Mouse (Mus musculus) thymus, postnatal 10 days (tissue): ENCODE data around the gene Spem2.

Experiments
- DNase-seq, 2 experiments: peaks; one replicate each; pipeline ENCODE4 v3.0.0; 2021; ENCODE audit warnings: low spot score in 2 of 2

Spem2 gene

DNA sequence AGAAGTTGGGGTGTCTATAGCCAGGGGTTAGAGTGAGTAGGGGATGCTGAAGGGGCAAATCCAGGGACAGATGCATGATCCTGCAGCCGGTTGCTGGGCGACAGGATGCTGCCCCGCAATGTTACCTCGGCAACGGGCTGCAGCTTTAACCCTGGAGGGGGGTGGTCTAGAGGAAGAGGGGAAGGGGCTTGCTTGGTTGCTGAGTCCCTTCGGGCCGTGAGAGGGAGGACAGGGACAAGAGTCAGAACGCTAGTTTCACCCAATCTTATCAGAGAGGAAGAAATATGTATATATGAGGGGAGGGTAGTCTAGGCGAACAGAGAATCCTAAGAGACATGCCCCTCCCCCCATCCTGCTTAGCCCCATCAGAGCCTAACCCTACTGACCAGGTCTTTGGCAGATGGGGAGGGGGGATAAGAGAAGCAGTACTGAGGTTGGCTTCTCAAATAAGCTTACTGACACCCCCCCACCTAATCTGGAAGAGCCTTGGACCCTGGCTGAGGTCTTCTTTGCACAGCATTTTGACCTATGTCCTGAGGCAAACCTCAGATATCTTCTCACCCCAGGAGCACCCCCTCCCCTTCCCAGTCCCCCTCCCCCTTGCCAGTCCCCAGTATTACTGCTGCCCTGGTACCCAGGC lies 17.2 kb upstream of the Spem2 start:
- DNase-seq, result no peak

DNA sequence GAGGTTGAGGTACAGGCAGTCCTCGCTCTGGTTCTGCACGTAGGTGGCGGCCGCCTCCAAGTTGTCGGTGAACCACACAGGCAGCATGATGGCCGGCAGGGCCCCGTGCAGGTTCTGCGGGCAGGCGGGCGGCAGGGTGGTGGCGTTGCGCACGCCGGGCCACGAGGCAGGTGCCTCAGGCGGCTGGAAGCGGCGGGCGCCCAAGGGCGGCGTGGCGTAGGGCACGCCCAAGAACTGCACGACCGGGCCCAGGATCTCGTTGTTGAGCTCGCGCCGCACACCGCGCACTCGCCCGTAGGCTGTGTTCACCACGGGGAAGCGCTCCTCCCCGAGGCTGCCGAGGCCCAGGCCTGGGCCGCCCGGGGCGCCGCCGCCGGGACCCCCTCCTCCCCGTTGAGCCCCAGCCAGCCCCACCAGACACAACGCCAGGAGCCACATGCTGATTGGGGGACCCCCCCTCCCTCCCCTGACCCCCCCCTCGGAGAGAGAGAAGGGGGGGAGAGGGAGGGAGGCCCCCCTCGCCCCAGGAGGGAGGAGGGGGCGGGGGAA lies 15.8 kb upstream of the Spem2 start:
- DNase-seq, result peak; percentile 42 to 67

DNA sequence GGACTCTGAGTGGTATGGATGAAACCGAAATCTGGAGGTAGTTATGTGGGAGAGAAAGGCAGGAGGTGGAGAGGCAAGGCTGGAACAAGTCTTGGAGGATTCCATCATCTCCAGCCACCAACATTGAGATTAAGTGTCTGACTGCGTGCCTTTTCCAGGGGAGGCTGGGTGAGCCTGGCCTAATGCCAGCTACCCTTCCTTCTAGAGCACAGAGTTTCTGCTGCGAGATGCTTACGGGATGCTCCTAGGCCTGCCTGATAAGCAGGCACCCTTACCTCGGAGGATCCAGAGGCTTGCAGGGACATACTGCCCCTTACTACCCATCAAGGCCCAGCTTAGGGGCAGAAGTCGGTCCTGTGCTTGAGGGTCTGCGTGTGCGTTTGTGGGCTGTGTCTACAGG lies 15.3 kb upstream of the Spem2 start:
- DNase-seq, result no peak

DNA sequence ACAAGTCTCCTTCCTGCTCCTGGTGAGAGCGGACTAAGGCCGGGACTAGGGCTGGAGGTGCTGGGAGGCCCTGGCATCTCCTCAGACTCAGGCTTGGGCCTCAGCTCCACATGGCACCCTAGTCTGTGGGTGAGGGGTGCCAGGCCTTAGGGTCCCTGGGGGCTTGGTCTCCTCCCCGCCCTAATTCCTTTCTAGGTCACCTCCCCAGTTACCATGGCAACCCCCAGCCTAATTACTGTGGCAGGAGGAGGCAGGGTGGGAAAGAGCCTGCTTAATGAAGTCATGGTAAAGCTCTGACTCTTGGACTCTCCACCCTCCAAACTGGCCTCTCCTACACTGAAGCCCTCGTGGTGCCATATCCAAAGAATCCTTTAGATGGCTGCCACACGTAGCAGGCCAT lies 10.6 kb upstream of the Spem2 start:
- no peak for DNase-seq

DNA sequence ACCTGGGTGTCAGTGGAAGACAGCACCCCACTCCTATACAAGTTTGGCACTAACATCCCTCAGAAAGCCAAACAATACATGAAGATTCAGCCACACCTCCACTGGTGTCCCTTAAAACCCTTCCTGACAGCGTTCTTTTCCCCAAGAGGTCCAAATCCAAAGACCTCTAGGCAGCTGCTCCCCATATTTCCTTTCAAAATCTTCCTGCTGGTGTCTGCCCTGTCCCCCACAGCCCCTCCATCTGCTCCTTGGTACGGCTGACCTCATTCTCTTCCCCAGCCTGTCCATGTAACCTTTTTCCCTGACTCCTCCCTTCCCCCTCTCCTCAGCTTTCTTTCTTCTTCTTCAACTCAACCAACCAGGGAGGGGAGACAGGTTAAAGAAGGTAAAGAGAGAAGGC lies 5.2 kb upstream of the Spem2 start:
- no peak for DNase-seq

DNA sequence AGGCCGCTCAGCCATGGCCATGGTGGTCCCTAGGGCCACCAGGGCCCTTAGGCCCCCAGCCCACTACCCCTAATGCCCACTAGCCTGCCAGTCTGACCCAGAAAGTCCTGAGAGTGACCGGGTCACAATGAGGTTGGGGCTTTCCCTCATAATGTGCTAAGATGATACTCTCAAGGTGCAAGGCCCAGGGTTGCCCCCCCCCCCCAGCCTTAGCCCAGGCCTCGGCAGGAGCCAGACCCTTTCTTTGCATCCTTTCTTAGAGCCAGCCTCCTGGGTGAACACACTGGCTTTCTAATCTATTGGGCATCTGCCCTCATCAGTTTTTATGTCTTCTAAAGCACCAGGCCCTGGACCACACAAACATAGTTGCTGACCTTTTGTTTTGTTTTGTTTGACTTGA lies 3.8 kb upstream of the Spem2 start, which contains the start of gene Spem1:
Gene Spem1, minus strand, starts transcription at position 101 of the 400 bp plus-strand sequence.
- no peak for DNase-seq

DNA sequence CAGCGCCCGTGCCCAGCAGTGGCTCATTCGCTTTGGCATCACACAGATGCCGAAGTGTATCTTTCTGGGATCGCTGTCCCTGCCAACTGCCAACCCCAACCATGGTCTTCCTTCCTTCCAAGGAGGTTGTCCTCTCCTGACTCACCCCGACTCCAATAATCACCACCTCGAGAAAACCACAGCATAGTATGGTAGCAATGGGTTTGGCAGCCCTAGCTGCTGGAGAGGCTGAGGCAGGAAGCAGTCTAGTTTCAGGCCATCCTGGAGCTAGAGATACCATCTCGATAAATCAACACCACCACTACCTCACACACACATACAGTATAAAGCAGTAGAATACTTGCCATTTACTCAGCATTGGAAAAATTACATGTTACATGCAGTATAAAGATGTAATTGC lies 606 bp upstream of the Spem2 start:
- no peak for DNase-seq

DNA sequence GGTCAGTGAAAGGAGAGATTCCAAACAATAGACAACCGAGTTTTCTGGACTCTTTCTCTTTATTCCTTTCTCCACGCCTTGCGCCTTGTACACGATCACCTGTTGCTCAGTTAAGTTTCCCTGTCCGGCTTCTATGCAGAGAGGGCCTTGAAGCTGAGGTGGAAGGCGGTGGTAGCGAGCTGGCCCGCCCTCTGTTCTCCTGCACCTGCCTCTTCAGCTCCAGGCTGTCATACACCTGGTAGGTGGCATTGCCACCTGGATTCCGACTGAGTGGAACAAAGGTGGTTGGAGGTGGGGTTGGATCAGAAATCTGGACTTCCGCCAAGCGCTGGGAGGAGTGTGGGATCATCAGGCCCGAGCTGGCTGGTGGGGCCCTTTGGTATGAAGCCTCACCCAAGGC lies 1.7 kb downstream of the Spem2 start:
- DNase-seq, result no peak

DNA sequence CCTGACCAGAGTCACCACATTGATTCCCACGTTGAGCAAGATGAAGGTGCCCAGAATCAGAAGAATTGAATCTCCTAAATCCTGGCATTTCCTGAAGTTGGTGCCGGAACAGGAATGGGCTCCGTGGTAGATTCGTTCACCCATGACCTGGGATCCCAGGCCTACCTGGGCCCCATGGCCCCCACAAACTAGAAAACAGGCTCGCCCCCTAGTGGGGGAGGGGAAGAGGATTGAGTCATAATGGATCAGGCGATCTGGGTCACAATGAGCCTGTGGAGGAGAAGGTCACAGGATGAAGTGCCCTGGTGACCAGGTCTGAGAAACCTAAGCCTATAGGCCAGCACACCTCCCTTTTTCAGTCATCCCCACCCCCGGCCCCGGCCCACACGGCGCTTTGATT lies 3.1 kb downstream of the Spem2 start, which contains the start of gene Gm39566:
Gene Gm39566, minus strand, starts transcription at position 144 of the 400 bp plus-strand sequence.
- DNase-seq, result peak in 1 of 2 experiments; percentile 37

DNA sequence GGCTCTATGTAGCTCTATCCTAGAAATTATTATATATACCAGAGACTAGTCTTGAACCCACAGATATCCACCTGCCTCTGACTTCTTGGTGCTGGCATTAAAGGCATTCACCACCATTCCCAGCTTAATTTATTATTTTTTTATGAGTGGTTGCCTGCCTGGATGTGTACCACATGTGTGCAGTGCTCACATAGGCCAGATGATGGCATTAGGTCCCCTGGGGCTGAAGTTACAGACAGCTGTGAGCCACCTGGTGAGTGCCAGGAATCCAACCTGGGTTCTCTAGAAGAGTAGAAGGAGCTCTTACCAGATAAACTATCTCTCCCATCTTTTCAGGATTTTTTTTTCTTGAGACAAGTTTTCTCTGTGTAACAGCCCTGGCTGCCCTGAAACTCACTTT lies 8.0 kb downstream of the Spem2 start:
- no peak for DNase-seq

DNA sequence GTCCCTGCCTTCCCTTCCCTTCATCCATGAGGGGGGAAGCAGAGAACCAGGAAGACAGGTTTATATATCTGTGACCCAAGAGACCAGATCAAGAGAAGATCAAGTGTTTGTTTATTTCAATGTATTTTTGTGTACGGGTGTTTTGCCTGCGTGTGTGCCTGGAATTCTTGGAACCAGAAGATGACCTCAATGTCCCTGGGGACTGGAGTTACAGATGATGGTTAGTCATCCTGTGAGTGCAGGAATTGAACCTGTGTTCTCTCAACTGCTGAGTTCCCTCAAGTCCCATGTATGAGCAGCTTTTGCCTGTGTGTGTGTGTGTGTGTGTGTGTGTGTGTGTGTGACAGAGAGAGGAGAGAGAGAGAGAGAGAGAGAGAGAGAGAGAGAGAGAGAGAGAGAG lies 10.6 kb downstream of the Spem2 start:
- no peak for DNase-seq

DNA sequence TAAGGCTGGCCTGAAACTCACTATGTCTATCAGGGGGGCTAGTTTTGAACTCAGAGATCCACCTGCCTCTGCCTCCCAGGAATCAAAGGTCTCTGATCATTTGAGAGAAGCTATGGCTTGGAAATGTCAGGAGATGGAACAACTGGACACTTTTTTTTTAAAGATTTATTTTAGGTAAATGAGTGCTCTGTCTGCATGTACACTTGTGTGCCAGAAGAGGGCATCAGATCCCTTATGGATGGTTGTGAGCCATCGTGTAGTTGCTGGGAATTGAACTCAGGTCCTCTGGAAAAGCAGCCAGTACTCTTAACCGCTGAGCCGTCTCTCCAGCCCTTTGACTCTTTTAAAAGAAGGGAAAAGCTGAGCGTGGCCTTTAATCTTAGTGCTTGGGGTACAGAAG lies 11.9 kb downstream of the Spem2 start:
- no peak for DNase-seq

DNA sequence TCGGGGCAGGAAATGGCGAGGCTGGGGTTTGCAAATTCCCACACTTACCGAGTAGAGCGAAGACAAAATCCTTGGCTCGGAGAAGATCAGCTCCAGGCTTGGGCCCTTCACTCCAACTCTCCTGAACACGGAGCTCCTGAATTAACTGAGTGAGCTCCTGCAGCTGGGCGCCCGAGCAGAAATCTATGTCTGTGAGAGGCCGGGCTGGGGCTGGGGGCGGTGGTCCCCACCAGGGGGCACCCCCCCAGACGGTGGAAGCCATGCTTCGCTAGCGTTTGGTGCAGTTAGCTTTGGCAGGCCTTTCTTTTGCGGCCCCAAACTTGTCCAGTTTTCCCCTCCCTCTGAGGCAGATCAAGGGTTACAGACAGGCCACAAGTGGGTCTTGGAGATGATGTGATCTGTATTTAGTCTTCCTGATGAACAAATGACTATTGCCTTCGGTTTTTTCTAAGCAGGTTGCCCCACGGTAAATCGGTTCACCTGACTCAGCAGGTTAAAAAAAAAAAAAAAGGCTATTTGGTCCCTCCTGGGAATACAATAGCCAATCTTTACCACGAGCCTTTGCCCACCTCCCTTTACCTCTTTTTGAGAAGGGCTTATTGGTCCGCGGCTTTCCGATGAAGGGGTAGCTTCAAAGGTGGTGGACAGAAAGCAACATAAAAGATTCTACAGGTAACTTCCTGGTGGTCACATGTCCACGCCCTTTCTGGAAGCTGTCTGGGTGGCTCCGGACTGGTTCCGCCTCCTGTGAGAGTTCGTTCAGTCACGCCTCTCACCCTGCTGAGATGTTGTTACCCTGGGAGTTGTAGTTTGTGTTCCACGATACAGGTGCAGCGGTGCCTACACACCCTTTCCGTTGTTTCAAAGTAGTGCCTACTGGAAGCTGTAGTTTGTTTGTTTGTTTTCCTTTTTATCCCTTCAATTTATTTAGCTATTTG lies 13.0 kb downstream of the Spem2 start, which contains the start of gene Tmem102:
Gene Tmem102, minus strand, starts transcription at position 653 of the 938 bp plus-strand sequence.
- DNase-seq, result no peak

DNA sequence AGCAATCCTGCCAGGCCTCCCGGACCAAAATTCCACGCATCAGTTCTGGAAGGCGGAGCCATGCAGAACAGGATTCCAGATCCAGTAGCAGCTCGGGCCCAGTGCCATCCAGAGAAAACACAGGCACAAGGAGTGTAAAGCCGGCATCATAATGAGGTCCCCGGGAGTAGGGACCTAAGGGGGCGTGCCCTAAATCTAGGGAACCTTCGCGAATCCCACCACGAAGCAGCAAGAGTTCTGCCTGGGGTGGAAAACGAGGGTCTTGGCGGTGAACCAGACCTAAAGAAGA lies 13.7 kb downstream of the Spem2 start:
- no peak for DNase-seq

DNA sequence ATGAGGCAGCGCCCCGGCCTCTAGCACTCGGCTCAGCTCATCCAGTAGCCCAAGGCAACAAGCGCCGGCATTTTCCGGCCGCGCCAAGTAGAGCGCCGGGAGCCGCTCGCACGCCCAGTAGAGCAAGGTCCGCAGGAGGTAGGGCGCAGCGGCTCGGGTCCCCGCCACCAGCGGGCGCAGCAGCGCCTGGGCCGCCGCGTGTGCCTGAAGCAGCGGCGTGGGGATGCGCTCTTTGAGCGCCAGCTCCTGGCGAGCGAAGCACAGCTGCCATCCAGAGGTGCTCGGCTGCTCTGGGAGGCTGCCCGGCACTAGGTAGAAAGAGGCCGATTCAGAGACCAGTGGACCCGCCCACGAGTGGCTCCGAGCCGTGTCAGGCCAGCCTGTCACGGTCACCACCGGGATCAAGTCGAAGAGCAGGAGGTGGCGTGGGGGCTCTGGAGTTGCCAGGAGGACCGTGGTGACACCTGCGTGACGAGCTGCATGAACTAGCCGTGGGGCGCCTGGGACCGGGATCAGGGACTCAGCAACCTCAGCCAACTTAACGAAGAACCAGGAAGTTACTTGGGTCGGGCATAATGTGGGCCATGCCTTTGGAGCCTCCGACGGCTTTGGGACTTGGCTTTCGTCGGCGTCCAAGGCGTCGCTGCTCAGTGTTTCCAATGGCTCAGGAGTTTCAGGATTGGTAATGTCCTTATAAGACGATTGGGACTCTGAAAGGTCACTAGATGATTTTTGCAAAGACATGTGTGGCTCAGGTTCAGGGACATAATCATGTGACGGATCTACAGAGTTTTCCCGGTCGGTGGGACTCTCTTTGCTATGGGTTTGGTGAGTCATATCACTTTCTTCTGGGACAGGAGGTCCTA lies 14.2 kb downstream of the Spem2 start:
- peak; percentile 58 to 79 for DNase-seq

DNA sequence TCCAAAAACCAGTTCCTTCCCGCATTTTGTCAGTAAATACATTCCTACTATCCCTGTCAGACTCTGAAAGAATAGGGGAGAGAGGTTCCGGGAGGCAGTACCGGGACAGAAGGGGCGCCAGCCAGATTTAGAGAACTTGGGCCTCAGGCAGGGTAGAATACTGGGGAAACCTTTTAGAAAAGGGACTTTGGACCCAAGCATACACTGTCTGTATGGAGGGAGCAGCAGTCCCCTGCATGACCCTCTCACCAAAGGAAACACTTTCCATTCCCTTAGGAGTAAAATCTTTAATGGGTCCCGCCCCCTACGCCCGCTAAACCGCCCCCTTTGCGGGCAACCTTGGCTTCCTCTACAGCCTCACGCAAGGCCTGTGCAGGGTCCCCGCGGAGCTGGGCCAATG lies 14.9 kb downstream of the Spem2 start:
- DNase-seq, result no peak

DNA sequence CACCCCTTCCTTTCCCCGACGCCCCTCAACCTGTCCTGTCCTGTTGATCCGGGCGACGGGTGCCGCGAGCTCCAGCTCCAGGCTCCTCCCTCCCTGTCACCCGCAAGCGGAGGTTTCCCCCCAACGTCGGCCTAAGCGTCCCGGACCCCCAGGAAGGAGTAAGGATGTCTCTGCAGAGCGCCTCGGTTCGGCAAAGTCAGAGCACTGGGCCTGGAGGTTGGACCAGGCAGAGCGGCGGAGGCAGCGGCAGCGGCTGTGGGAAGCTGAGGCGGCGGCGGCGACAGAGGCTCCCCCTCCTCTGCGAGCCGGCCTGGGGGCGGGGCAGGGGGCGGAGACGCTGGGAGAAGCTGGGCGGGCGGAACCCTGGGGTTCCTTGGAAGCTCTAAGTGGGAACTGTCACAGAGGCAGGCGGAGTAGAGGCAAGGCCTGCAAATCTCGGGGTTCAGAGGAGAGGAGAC lies 15.6 kb downstream of the Spem2 start:
- peak; percentile 49 to 69 for DNase-seq

DNA sequence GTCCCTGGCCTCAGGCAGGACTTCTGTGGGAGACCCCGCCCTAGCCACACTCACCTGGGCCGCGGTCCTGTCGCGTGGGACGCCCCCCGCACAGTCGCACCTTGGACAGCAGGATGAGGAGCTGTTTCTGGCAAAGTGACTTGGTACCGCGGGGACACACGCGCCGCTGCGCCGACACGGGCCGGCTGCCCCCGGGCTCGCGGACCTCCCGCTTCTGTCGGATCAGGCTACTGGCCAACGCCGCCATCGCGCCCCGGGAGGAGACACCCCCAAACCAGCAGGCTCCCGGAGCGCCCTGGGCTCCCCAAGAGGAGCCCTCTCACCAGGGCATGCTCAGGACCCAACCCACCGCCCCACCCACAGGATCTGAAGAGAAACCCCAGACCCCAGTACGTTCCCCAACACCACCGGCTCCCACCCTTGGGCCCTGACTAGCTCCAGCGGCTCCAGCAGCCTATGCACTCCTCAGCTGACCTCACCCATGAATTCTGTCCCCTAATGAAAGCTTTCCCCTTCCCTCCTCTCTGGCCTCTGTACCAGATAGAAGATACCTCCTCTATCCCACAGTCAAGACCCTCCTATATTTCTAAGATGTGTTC lies 16.8 kb downstream of the Spem2 start, which contains the start of gene Fgf11:
Gene Fgf11, minus strand, starts transcription at position 479 of the 599 bp plus-strand sequence.
- no peak for DNase-seq

DNA sequence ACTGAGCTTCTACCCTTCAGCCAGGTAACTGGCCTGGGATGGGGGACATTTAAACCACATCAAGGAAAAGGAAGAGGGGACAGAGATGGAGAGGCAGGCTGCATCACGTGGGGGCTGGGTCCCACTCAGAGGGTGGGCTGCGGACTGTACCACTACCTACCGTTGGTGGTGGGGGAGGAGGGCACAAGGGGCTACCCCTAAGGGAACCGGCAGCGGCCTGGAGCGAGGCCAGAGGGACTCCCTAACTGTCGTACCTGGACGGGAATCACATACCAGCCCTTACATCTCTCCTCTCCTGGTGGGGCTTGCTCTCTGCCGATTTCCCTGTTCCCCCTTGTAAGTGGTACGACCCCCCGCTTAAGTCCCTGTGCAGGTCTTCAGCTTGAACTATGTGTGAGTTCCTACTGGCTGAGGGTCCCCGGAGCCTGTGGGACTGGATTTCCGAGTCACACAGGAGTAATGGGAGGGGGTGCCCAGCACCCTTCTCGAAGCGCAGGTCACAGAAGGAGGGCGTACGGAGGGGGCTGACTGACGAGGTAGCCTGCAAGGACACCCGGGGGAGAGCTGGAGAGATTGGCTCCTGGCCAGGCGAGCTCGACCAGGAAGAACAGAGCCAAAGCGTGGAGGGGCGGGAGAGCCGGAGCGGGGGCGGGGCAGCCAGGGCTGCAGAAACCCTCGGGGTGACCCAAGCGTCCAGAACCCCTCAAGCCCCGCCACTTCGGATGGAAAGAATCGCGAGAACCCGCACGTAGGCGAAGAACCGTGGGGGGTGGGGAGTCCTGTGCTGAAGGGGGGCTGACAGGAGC lies 17.7 kb downstream of the Spem2 start:
- DNase-seq, result no peak

DNA sequence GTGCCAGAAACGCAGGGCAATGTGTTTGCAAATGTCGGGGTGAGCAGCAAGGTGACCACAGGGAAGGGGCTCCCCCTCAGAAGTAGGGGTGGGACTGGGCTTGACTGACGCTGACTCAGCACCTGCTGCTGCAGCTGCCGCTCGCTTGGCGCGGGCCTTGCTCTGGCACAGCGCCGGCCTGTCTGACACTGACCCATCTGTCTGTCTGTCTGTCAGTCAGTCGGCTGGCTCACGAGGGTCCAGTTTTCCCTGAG lies 18.2 kb downstream of the Spem2 start:
- DNase-seq, result no peak
